Mouse (Mus musculus): ENCODE measurements around the gene Ubac2. TPM values are rescaled to one million over a fixed set of nuclear protein-coding genes. Genes with fewer than 3 reads are reported as not detected.

The Ubac2 gene
- polyA plus RNA-seq, 1 experiment from 2014 or later: 67.5 TPM

Other genes starting within 250 kb of the Ubac2 start
- 34.8 and 42.7 TPM in 2 replicates for gene Dock9, start 80.8 kb upstream of the Ubac2 start, polyA plus RNA-seq (2014; fragmentation: Nextera tagmentation; extraction: Ambion mirVana)
- gene Gpr18, start 37.2 kb downstream of the Ubac2 start, polyA plus RNA-seq (2014; fragmentation: Nextera tagmentation; extraction: Ambion mirVana): 0.23 and 0.62 TPM in 2 replicates
- 3.4 and 4.7 TPM in 2 replicates for gene Gpr183, start 86.6 kb downstream of the Ubac2 start, polyA plus RNA-seq (2014; fragmentation: Nextera tagmentation; extraction: Ambion mirVana)
- not detected in 2 replicates for gene Timm8a2, start 156.1 kb downstream of the Ubac2 start, polyA plus RNA-seq (2014; fragmentation: Nextera tagmentation; extraction: Ambion mirVana)
- 191 and 195 TPM in 2 replicates for gene Tm9sf2, start 228.4 kb downstream of the Ubac2 start, polyA plus RNA-seq (2014; fragmentation: Nextera tagmentation; extraction: Ambion mirVana)